Mouse (Mus musculus) neural tube, embryonic 14.5 days (tissue): ENCODE measurements around the gene Ptafr. TPM values are rescaled to one million over a fixed set of nuclear protein-coding genes. Genes with fewer than 3 reads are reported as not detected.

Experiments used
- ATAC-seq: fragments of 200-750 bp; cut with Nextera tagmentation; 2 replicates; pipeline ENCODE4 v1.8.0; 2017; ENCODE audit warnings: low read depth, mild to moderate bottlenecking, moderate TSS enrichment, moderate library complexity
- H3K27ac ChIP-seq: fragments of 300-500 bp; sonication (generic); 2 replicates; pipeline ENCODE4 v1.5.1; 2014; ENCODE audit warnings: low read depth, mild to moderate bottlenecking, control low read depth, low read length, moderate library complexity, mixed read lengths
- H3K27me3 ChIP-seq: fragments of 300-500 bp; sonication (generic); 2 replicates; pipeline ENCODE4 v1.6.1; 2014; ENCODE audit warnings: low read length; ENCODE audit not compliant: control insufficient read depth, insufficient read depth
- H3K36me3 ChIP-seq: fragments of 300-500 bp; sonication (generic); 2 replicates; pipeline ENCODE4 v1.6.1; 2014; ENCODE audit warnings: low read length, mixed read lengths; ENCODE audit not compliant: control insufficient read depth, insufficient read depth
- H3K4me1 ChIP-seq: fragments of 300-500 bp; sonication (generic); 2 replicates; pipeline ENCODE4 v1.6.1; 2014; ENCODE audit warnings: low read length; ENCODE audit not compliant: control insufficient read depth, insufficient read depth
- H3K4me2 ChIP-seq: fragments of 300-500 bp; sonication (generic); 2 replicates; pipeline ENCODE4 v1.6.1; 2014; ENCODE audit warnings: mild to moderate bottlenecking, low read depth, low read length, control low read depth
- H3K4me3 ChIP-seq: fragments of 300-500 bp; sonication (generic); 2 replicates; pipeline ENCODE4 v1.5.1; 2014; ENCODE audit warnings: low read depth, low read length, control low read depth, mixed read lengths
- H3K9ac ChIP-seq: fragments of 300-500 bp; sonication (generic); replicated peaks from 2 replicates; pipeline ENCODE4 v1.6.1; 2014; ENCODE audit warnings: low read depth, mild to moderate bottlenecking, control low read depth, low read length, mixed read lengths
- H3K9me3 ChIP-seq: fragments of 300-500 bp; sonication (generic); 2 replicates; pipeline ENCODE4 v1.6.1; 2016; ENCODE audit warnings: low read length; ENCODE audit not compliant: control insufficient read depth
- WGBS: fragments of 180-500 bp; shearing (Covaris S2); extraction: QIAGEN DNeasy Blood & Tissue Kit; methylation state at CpG from one replicate; pipeline ENCODE4 v1.1.7; 2014; 5-methylcytosine and 5-hydroxymethylcytosine counted together
- polyA plus RNA-seq: library from polyadenylated mRNA; unstranded; fragments of >200 nt; fragmentation: Nextera tagmentation; extraction: Ambion mirVana; gene quantifications from 2 replicates; pipeline ENCODE4 v1.2.1, GENCODE M21; 2014

The Ptafr gene
- polyA plus RNA-seq, 1 experiment from 2014 or later = 0.12 TPM

DNA sequence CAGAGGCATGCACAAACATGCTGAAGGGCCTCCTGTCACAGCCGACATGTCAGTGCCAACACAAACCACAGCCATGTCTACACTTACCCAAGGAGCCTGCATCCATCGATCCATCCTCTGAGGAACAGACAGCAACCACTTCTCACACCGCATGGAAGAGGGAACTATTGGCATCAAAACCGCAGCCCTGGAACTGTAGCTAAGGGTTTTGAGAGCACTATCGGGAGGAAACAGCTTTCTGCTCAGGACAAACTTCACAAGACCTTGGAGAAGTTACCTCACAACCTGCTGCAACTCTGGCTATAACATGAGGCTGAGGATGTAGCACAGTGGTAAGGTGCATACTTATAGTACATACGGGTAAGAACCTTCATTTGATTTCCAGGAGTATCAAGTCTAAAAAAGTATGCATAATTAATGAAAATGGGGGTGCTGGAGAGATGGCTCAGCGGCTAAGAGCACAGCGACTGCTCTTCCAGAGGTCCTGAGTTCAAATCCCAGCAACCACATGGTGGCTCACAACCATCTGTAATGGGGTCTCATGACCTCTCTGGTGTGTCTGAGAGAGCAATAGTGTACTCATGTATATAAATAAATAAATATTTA, 35.8 kb upstream of the Ptafr start:
- Histone ChIP-seq H3K4me1 (no peaks in the 10 kb centered on the region), H3K9me3 (no peaks in the 10 kb centered on the region), H3K27me3 (no peaks in the 10 kb centered on the region; the same call in 1 of the 2 replicates), H3K4me2 (no peak overlapping the region), H3K9ac (no peak overlapping the region), H3K4me3 (no peak overlapping the region), H3K27ac (no peak overlapping the region), H3K36me3 (peaks cover 5% of the 10 kb centered on the region)
- 93% methylated on average over 8 of the region's 8 CpGs for WGBS
- ATAC-seq = no peak

DNA sequence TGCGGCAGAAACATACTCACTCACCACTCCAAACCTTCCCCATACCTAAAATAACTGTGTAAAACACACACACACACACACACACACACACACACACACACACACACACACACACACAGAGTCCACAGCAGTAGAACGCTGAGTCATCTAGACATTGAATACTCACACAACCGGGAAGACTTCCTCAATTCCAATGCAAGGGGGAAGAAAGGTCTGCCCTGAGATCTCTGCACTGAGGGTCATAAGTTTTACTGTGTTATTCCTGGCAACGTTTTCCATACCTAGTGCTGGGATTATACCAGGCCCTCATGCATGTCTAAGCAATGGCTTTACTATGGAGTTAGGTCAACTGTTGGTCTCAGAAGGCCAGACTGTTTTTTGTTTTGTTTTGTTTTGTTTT, 34.5 kb upstream of the Ptafr start:
- no peak overlapping the region for H3K4me2 ChIP-seq
- 90% methylated on average over 4 of the region's 4 CpGs for WGBS
- H3K27me3 ChIP-seq = no peaks in the 10 kb centered on the region; the same call in 1 of the 2 replicates
- peaks cover 5% of the 10 kb centered on the region; the same call in 1 of the 2 replicates for H3K4me1 ChIP-seq
- no peak for ATAC-seq
- no peak overlapping the region for H3K4me3 ChIP-seq
- H3K9ac ChIP-seq = no peak overlapping the region
- H3K36me3 ChIP-seq = peaks cover 5% of the 10 kb centered on the region
- no peaks in the 10 kb centered on the region for H3K9me3 ChIP-seq
- no peak overlapping the region for H3K27ac ChIP-seq

DNA sequence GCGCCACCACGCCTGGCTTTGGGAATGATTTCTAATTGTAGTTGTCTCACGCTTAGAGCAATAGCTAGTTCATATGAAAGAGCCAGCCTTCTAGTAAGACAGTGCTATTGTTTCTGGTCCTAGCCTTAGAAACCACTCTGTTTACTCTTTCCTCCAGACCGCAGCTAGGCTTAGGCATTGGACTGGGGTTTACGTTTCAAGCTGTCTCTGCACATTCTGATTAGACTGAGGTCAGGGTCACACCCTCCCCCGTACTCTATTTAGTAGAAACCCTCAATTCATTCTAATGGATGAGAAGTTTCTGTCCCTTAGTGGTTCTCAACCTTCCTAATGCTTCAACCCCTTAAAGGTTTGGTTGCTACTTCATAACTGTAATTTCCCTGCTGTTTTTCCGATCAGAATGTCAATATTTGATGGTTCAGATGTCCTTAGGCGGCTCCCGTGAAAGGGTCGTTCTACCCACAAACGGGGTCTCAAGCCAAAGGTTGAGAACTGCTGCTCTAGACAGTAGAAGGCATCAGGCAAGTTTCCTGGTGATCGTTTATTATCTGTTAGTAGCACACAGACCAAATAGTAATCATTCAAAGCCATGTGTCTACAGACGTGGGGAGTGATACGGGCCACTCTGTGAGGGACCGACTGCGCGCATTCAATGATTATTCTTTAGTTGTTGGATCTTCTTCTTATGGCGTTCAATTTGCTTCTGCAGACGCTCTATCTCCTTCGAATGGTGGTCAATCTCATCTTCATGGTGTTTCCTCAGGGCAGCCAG, 33.6 kb upstream of the Ptafr start:
- H3K9me3 ChIP-seq = no peaks in the 10 kb centered on the region
- no peak overlapping the region for H3K4me2 ChIP-seq
- H3K27ac ChIP-seq = no peak overlapping the region
- H3K27me3 ChIP-seq = no peaks in the 10 kb centered on the region; the same call in 1 of the 2 replicates
- no peak overlapping the region for H3K4me3 ChIP-seq
- 97% methylated on average over 20 of the region's 20 CpGs for WGBS
- peaks cover 5% of the 10 kb centered on the region; the same call in 1 of the 2 replicates for H3K4me1 ChIP-seq
- ATAC-seq = no peak
- peaks cover 5% of the 10 kb centered on the region for H3K36me3 ChIP-seq
- no peak overlapping the region for H3K9ac ChIP-seq

DNA sequence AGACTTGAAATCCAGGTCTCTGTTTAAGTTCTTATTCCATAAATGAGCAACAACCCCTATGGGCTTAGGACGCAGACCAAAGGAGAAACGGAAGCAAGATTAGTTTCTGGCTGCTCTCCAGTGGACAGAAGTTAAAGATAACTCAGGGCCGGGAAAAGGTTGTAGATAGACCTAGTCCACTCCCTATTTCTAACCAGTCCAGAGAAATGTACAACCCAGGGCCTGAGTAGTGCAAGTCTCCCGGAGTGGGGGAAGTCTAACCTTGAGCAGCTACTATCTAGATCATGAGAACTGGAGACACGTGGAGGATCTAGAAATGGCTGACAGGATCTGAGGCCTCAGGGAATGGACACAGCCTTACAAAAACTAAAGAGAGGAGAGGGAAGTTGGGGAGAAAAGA, 31.4 kb upstream of the Ptafr start:
- WGBS = 32% methylated on average over 5 of the region's 5 CpGs
- Histone ChIP-seq H3K4me1 (peaks cover 17% of the 10 kb centered on the region), H3K36me3 (peaks cover 5% of the 10 kb centered on the region), H3K9ac (peak overlapping the region; percentile 81), H3K27ac (peak overlapping the region; percentile 92), H3K9me3 (no peaks in the 10 kb centered on the region), H3K4me3 (peak overlapping the region; percentile 52), H3K4me2 (peak overlapping the region; percentile 85), H3K27me3 (no peaks in the 10 kb centered on the region; the same call in 1 of the 2 replicates)
- no peak for ATAC-seq

GRCm38 (mm10) chr4:132532981-132533916, 30.6 kb upstream of the Ptafr start, which contains the start of gene Atpif1:
Gene Atpif1 (minus strand): TSS chr4:132533659.
- H3K27ac ChIP-seq = peak within 1 kb of the TSS; percentile 92
- peaks cover 19% of the 10 kb centered on the region for H3K4me1 ChIP-seq
- H3K4me2 ChIP-seq = peak within 1 kb of the TSS; percentile 85
- H3K27me3 ChIP-seq = no peaks in the 10 kb centered on the region; the same call in 1 of the 2 replicates
- WGBS = under 1% methylated on average over 63 of the region's 63 CpGs
- peak; percentile 92 for ATAC-seq
- peak within 1 kb of the TSS; percentile 81 for H3K9ac ChIP-seq
- no peaks in the 10 kb centered on the region for H3K9me3 ChIP-seq
- H3K36me3 ChIP-seq = peaks cover 5% of the 10 kb centered on the region
- H3K4me3 ChIP-seq = peak within 1 kb of the TSS; percentile 52

GRCm38 (mm10) chr4:132535406-132536121, 28.3 kb upstream of the Ptafr start, which contains the start of gene Dnajc8:
Gene Dnajc8 (plus strand): TSS chr4:132535550.
- ATAC-seq = peak; percentile 71
- WGBS = under 1% methylated on average over 60 of the region's 60 CpGs
- no peaks in the 10 kb centered on the region for H3K9me3 ChIP-seq
- no peaks in the 10 kb centered on the region; the same call in 1 of the 2 replicates for H3K27me3 ChIP-seq
- peaks cover 11% of the 10 kb centered on the region; the same call in 1 of the 2 replicates for H3K36me3 ChIP-seq
- H3K27ac ChIP-seq = peak within 1 kb of the TSS; percentile 78
- H3K9ac ChIP-seq = peak within 1 kb of the TSS; percentile 91
- H3K4me2 ChIP-seq = peak within 1 kb of the TSS; percentile 87
- peaks cover 19% of the 10 kb centered on the region for H3K4me1 ChIP-seq
- H3K4me3 ChIP-seq = peak within 1 kb of the TSS; percentile 100

- no peak overlapping the region for H3K4me2 ChIP-seq
- no peak overlapping the region for H3K27ac ChIP-seq
- no peaks in the 10 kb centered on the region for H3K27me3 ChIP-seq
- H3K9me3 ChIP-seq = no peaks in the 10 kb centered on the region
- peaks cover 41% of the 10 kb centered on the region for H3K36me3 ChIP-seq
- WGBS = 92% methylated on average over 5 of the region's 5 CpGs
- no peak overlapping the region for H3K4me3 ChIP-seq
- ATAC-seq = no peak
- no peak overlapping the region for H3K9ac ChIP-seq
- peaks cover 14% of the 10 kb centered on the region for H3K4me1 ChIP-seq
Measured at GRCm38 (mm10) chr4:132539481-132539880, 24.4 kb upstream of the Ptafr start.

GRCm38 (mm10) chr4:132541413-132541812, 22.5 kb upstream of the Ptafr start:
- WGBS = 86% methylated on average over 4 of the region's 4 CpGs
- H3K4me3 ChIP-seq = no peak overlapping the region
- H3K27ac ChIP-seq = no peak overlapping the region
- no peaks in the 10 kb centered on the region for H3K27me3 ChIP-seq
- no peak for ATAC-seq
- no peaks in the 10 kb centered on the region for H3K9me3 ChIP-seq
- no peak overlapping the region for H3K4me2 ChIP-seq
- peaks cover 43% of the 10 kb centered on the region for H3K36me3 ChIP-seq
- peaks cover 9% of the 10 kb centered on the region for H3K4me1 ChIP-seq
- H3K9ac ChIP-seq = no peak overlapping the region
